In genomic region chr12:26067866-26068684, GRCm38 (mm10) we compare ENCODE assay signal across 8 mouse cellular contexts.
DNase-seq lines count a peak whose midpoint lies in the region; ATAC-seq and TF ChIP-seq lines count a peak whose summit lies in the region.
"Had no signal": no experiment of that assay in that cellular context is flagged by ENCODE, and none has a peak within 500 bp of the region (broad histone marks: within the 10 kb centered on the region; RNA-seq: fewer than 3 reads in every experiment).

No protein-coding gene starts in this region.

- TF ChIP-seq POLR2A in heart, adult 2 months (IDR thresholded peaks at IDR 0.05; ENCODE audit: insufficient read depth, low read depth, low read length), result no peak
- no peak for TF ChIP-seq POLR2A in kidney, adult 2 months (IDR thresholded peaks at IDR 0.05; ENCODE audit: low read depth, low read length)

- WGBS in heart, adult 2 months, result 12% methylated on average over 24 of the region's 24 CpGs
- WGBS in kidney, adult 2 months, result 15% methylated on average over 24 of the region's 24 CpGs
- WGBS in lung, embryonic 14.5 days, result 7% methylated on average over 24 of the region's 24 CpGs
- 11% methylated on average over 24 of the region's 24 CpGs for WGBS in neural tube, embryonic 15.5 days

- DNase-seq in ES-CJ7 (ENCODE audit: low read depth, low spot score) (peak; percentile 65), adipocyte (ENCODE audit: low spot score) (no peak)
- DNase-seq in adrenal gland, postnatal 36 days, result peak; percentile 8 to 39
- DNase-seq in heart, adult 2 months, result peak; percentile 22 to 31
- peak; percentile 21 for DNase-seq in kidney, adult 2 months
- DNase-seq in lung, embryonic 14.5 days, result peak; percentile 62

- H3K9ac ChIP-seq in heart, adult 2 months (ENCODE audit: low read depth, low read length), result no peak overlapping the region
- H3K9ac ChIP-seq in lung, embryonic 14.5 days, result no peak overlapping the region; the same call in 1 of the 2 replicates
- peak overlapping the region; percentile 30; the same call in 1 of the 2 replicates for H3K9ac ChIP-seq in neural tube, embryonic 15.5 days (replicated peaks)

- H3K4me3 ChIP-seq in heart, adult 2 months, result no peak overlapping the region
- H3K4me3 ChIP-seq in kidney, adult 2 months (ENCODE audit: insufficient read depth, low read depth, low read length), result no peak overlapping the region
- peak overlapping the region; percentile 10; the same call in 1 of the 2 replicates for H3K4me3 ChIP-seq in lung, embryonic 14.5 days (ENCODE audit: low read depth, low read length)
- H3K4me3 ChIP-seq in neural tube, embryonic 15.5 days (replicated peaks), result peak overlapping the region; percentile 24
- H3K4me3 ChIP-seq: erythroblast, embryonic 14.5 days had no signal

- TF ChIP-seq EP300 in heart, adult 2 months (IDR thresholded peaks at IDR 0.05; ENCODE audit: insufficient read depth, low read depth, low read length), result no peak

- H3K4me1 ChIP-seq in heart, adult 2 months (ENCODE audit: control insufficient read depth, insufficient read depth, low read length), result no peaks in the 10 kb centered on the region
- no peaks in the 10 kb centered on the region for H3K4me1 ChIP-seq in kidney, adult 2 months (ENCODE audit: control insufficient read depth, insufficient read depth, low read length)
- H3K4me1 ChIP-seq in lung, embryonic 14.5 days (ENCODE audit: insufficient read depth), result peaks cover 4% of the 10 kb centered on the region; the same call in 1 of the 2 replicates
- peaks cover 9% of the 10 kb centered on the region for H3K4me1 ChIP-seq in neural tube, embryonic 15.5 days

- intact Hi-C loops in heart, adult 2 months (cut with DNase I), result no loop called here

- no peaks in the 10 kb centered on the region for H3K36me3 ChIP-seq in heart, adult 2 months (ENCODE audit: control insufficient read depth, insufficient read depth, low read length)
- H3K36me3 ChIP-seq in kidney, adult 2 months (ENCODE audit: control insufficient read depth, insufficient read depth, low read length), result no peaks in the 10 kb centered on the region
- no peaks in the 10 kb centered on the region for H3K36me3 ChIP-seq in lung, embryonic 14.5 days (ENCODE audit: insufficient read depth)
- H3K36me3 ChIP-seq in neural tube, embryonic 15.5 days, result no peaks in the 10 kb centered on the region

- no peak for TF ChIP-seq CTCF in heart, adult 2 months (IDR thresholded peaks at IDR 0.05)
- TF ChIP-seq CTCF in kidney, adult 2 months (conservative IDR thresholded peaks at IDR 0.05; ENCODE audit: insufficient read depth, insufficient read length, low read depth, low read length), result no peak
- TF ChIP-seq CTCF in lung, embryonic 14.5 days (IDR thresholded peaks at IDR 0.05; ENCODE audit: low read depth), result no peak

- H3K79me2 ChIP-seq in heart, adult 2 months (replicated peaks; ENCODE audit: control insufficient read depth, insufficient read depth, low read length), result no peaks in the 10 kb centered on the region

- peak overlapping the region; percentile 57 for H3K4me2 ChIP-seq in lung, embryonic 14.5 days
- peak overlapping the region; percentile 51 for H3K4me2 ChIP-seq in neural tube, embryonic 15.5 days

- ATAC-seq in lung, embryonic 14.5 days (ENCODE audit: insufficient read depth), result peak; percentile 58
- ATAC-seq in neural tube, embryonic 15.5 days (ENCODE audit: low FRiP score), result 0 out of 2 replicates have a peak, but pooled peaks have one; percentile 17

- H3K9me3 ChIP-seq in lung, embryonic 14.5 days (ENCODE audit: low read depth, low read length), result no peaks in the 10 kb centered on the region
- no peaks in the 10 kb centered on the region for H3K9me3 ChIP-seq in neural tube, embryonic 15.5 days (replicated peaks)

- H3K27ac ChIP-seq in heart, adult 2 months, result no peak overlapping the region
- no peak overlapping the region for H3K27ac ChIP-seq in kidney, adult 2 months (ENCODE audit: insufficient read depth, low read depth, low read length)
- no peak overlapping the region for H3K27ac ChIP-seq in lung, embryonic 14.5 days (ENCODE audit: low read depth)
- no peak overlapping the region for H3K27ac ChIP-seq in neural tube, embryonic 15.5 days (replicated peaks)

- H3K27me3 ChIP-seq in heart, adult 2 months (ENCODE audit: control insufficient read depth, insufficient read depth, low read length), result no peaks in the 10 kb centered on the region
- no peaks in the 10 kb centered on the region for H3K27me3 ChIP-seq in kidney, adult 2 months (replicated peaks; ENCODE audit: control insufficient read depth, insufficient read depth, low read length)
- H3K27me3 ChIP-seq in lung, embryonic 14.5 days (ENCODE audit: insufficient read depth, low read length), result no peaks in the 10 kb centered on the region
- 0 out of 2 replicates have a peak, but pooled peaks cover 3% of the 10 kb centered on the region for H3K27me3 ChIP-seq in neural tube, embryonic 15.5 days (replicated peaks)

Comparison
In these comparisons a context has a peak if more than half of its experiments do, and no peak if none do; other contexts are left out.
1. H3K4me3 ChIP-seq: peak in lung, embryonic 14.5 days (single experiment) and neural tube, embryonic 15.5 days (single experiment); none in heart, adult 2 months (single experiment) and kidney, adult 2 months (single experiment).